Mouse (Mus musculus) CH12.LX (cell line): ENCODE data around the gene Spink2. TPM values are rescaled to one million over a fixed set of nuclear protein-coding genes. Genes with fewer than 3 reads are reported as not detected.
A peak's percentile ranks its signal among the peaks of the same experiment; 100 is the strongest.

Experiments
- DNase-seq: peaks from one replicate; pipeline ENCODE4 v3.0.0-alpha.2; 2013; ENCODE audit errors: extremely low read depth
- H3K27ac ChIP-seq: 2 replicates; pipeline ENCODE4 v1.5.1; 2012; ENCODE audit warnings: low read depth, mild to moderate bottlenecking, control low read depth, moderate library complexity; ENCODE audit not compliant: insufficient read depth
- H3K27me3 ChIP-seq: replicated peaks from 2 replicates; pipeline ENCODE3; 2012; ENCODE audit warnings: inconsistent platforms
- H3K36me3 ChIP-seq, 2 experiments: replicated peaks in 1 of 2; 2 replicates each; pipeline versions ENCODE3 to v1.6.1; 2012; ENCODE audit warnings: inconsistent platforms in 1 of 2, low read length in 1 of 2, mild to moderate bottlenecking in 1 of 2, mixed read lengths in 1 of 2, moderate library complexity in 1 of 2; ENCODE audit not compliant: control insufficient read depth in 1 of 2, insufficient read depth in 1 of 2
- H3K4me1 ChIP-seq, 2 experiments: 2 replicates each; pipeline ENCODE4 v1.6.1; 2012; ENCODE audit warnings: inconsistent platforms in 1 of 2, moderate library complexity in 1 of 2; ENCODE audit not compliant: insufficient read depth in 2 of 2, control insufficient read depth in 1 of 2
- H3K4me2 ChIP-seq: 2 replicates; pipeline ENCODE4 v1.6.1; 2012; ENCODE audit warnings: low read depth, mild to moderate bottlenecking, control low read depth; ENCODE audit not compliant: poor library complexity, insufficient read depth, severe bottlenecking
- H3K4me3 ChIP-seq, 3 experiments: fragments of 150-350 bp in 1 of 3; sonication (generic) in 1 of 3; replicated peaks in 1 of 3; 2 replicates each; pipeline versions ENCODE3 to v1.5.1; 2011 to 2012; ENCODE audit warnings: low read depth in 2 of 3, low read length in 2 of 3, mild to moderate bottlenecking in 2 of 3, moderate library complexity in 2 of 3, control low read depth in 1 of 3, improper control_type of control experiment in 1 of 3, inconsistent platforms in 1 of 3, mixed read lengths in 1 of 3; ENCODE audit not compliant: poor library complexity in 1 of 3
- H3K79me2 ChIP-seq: replicated peaks from 2 replicates; pipeline ENCODE4 v1.6.1; 2012; ENCODE audit warnings: mild to moderate bottlenecking, moderate library complexity; ENCODE audit not compliant: control insufficient read depth, poor library complexity, insufficient read depth, severe bottlenecking; ENCODE audit errors: extremely low read depth
- H3K9ac ChIP-seq: 2 replicates; pipeline ENCODE4 v1.6.1; 2012; ENCODE audit warnings: low read depth, mild to moderate bottlenecking, control low read depth, moderate library complexity; ENCODE audit not compliant: insufficient read depth
- H3K9me3 ChIP-seq: replicated peaks from 2 replicates; pipeline ENCODE3; 2012; ENCODE audit warnings: low read length, inconsistent platforms, mixed read lengths
- BHLHE40 ChIP-seq: IDR thresholded peaks from 2 replicates; pipeline ENCODE4 v1.6.1; 2011; ENCODE audit warnings: mild to moderate bottlenecking, low read depth, low read length, improper control_type of control experiment
- CHD1 ChIP-seq: IDR thresholded peaks from 2 replicates; pipeline ENCODE4 v1.6.1; 2012; ENCODE audit warnings: low read depth, low read length, improper control_type of control experiment, inconsistent platforms
- CTCF ChIP-seq, 2 experiments: IDR thresholded peaks in 1 of 2; conservative IDR thresholded peaks in 1 of 2; 2 replicates each; pipeline ENCODE4 v1.5.1; 2011 to 2012; ENCODE audit warnings: low read depth in 2 of 2, low read length in 2 of 2, improper control_type of control experiment in 1 of 2, inconsistent platforms in 1 of 2, mild to moderate bottlenecking in 1 of 2, moderate library complexity in 1 of 2
- E2F4 ChIP-seq: IDR thresholded peaks from 2 replicates; pipeline ENCODE4 v1.6.1; 2011; ENCODE audit warnings: low read depth, low read length, improper control_type of control experiment; ENCODE audit not compliant: insufficient replicate concordance
- EP300 ChIP-seq: IDR thresholded peaks from 2 replicates; pipeline ENCODE4 v1.6.1; 2011; ENCODE audit warnings: low read length, improper control_type of control experiment
- ETS1 ChIP-seq: conservative IDR thresholded peaks from 2 replicates; pipeline ENCODE4 v1.6.1; 2012; ENCODE audit warnings: low read depth, mild to moderate bottlenecking, inconsistent platforms, low read length, improper control_type of control experiment, moderate library complexity
- IRF4 ChIP-seq: IDR thresholded peaks from 2 replicates; pipeline ENCODE4 v1.6.1; 2014; ENCODE audit warnings: low read depth, mild to moderate bottlenecking, inconsistent platforms, low read length, improper control_type of control experiment
- JUN ChIP-seq: IDR thresholded peaks from 2 replicates; pipeline ENCODE4 v1.6.1; 2011; ENCODE audit warnings: low read depth, mild to moderate bottlenecking, low read length, improper control_type of control experiment, moderate library complexity; ENCODE audit not compliant: insufficient read depth
- JUND ChIP-seq: conservative IDR thresholded peaks from 2 replicates; pipeline ENCODE4 v1.6.1; 2011; ENCODE audit warnings: low read depth, low read length, improper control_type of control experiment
- MAFK ChIP-seq: IDR thresholded peaks from 2 replicates; pipeline ENCODE4 v1.6.1; 2011; ENCODE audit warnings: low read length, improper control_type of control experiment; ENCODE audit not compliant: insufficient replicate concordance
- MAX ChIP-seq: IDR thresholded peaks from 2 replicates; pipeline ENCODE4 v1.6.1; 2011; ENCODE audit warnings: low read length, improper control_type of control experiment
- MAZ ChIP-seq: IDR thresholded peaks from 2 replicates; pipeline ENCODE4 v1.6.1; 2012; ENCODE audit warnings: low read depth, mild to moderate bottlenecking, inconsistent platforms, low read length, improper control_type of control experiment, moderate library complexity
- MEF2A ChIP-seq: IDR thresholded peaks from 2 replicates; pipeline ENCODE4 v1.6.1; 2014; ENCODE audit warnings: low read depth, mild to moderate bottlenecking, inconsistent platforms, low read length, improper control_type of control experiment, borderline replicate concordance
- MXI1 ChIP-seq: IDR thresholded peaks from 2 replicates; pipeline ENCODE4 v1.6.1; 2011; ENCODE audit warnings: mild to moderate bottlenecking, low read depth, low read length, improper control_type of control experiment
- MYC ChIP-seq: IDR thresholded peaks from 2 replicates; pipeline ENCODE4 v1.6.1; 2011; ENCODE audit warnings: low read depth, mild to moderate bottlenecking, improper control_type of control experiment, low read length
- NELFE ChIP-seq: IDR thresholded peaks from 2 replicates; pipeline ENCODE4 v1.6.1; 2011; ENCODE audit warnings: low read depth, low read length, improper control_type of control experiment
- RAD21 ChIP-seq: IDR thresholded peaks from 2 replicates; pipeline ENCODE4 v1.6.1; 2011; ENCODE audit warnings: low read depth, mild to moderate bottlenecking, low read length, improper control_type of control experiment, moderate library complexity
- SIN3A ChIP-seq: IDR thresholded peaks from 2 replicates; pipeline ENCODE4 v1.6.1; 2012; ENCODE audit warnings: low read length, improper control_type of control experiment, inconsistent platforms
- SMC3 ChIP-seq: IDR thresholded peaks from 2 replicates; pipeline ENCODE4 v1.6.1; 2011; ENCODE audit warnings: low read depth, low read length, improper control_type of control experiment
- TCF12 ChIP-seq: IDR thresholded peaks from 2 replicates; pipeline ENCODE4 v1.6.1; 2014; ENCODE audit warnings: low read depth, mild to moderate bottlenecking, inconsistent platforms, low read length, improper control_type of control experiment
- ZC3H11A ChIP-seq: IDR thresholded peaks from 2 replicates; pipeline ENCODE4 v1.6.1; 2012; ENCODE audit warnings: low read depth, mild to moderate bottlenecking, inconsistent platforms, low read length, improper control_type of control experiment
- ZNF384 ChIP-seq: IDR thresholded peaks from 2 replicates; pipeline ENCODE4 v1.6.1; 2012; ENCODE audit warnings: low read depth, low read length, improper control_type of control experiment, inconsistent platforms
- dilution Hi-C: fragments of 300-500 bp; cut with MboI; formaldehyde crosslinking; loops from 2 replicates; pipeline ENCODE4 v1.14.3; 2020; ENCODE audit warnings: low sequenced_read_pairs; ENCODE audit not compliant: extremely low pct_unique_long_range_greater_than_20kb, extremely low pct_ligation_motif_present
- in situ Hi-C: fragments of 300-500 bp; cut with MboI; formaldehyde crosslinking; loops from 3 replicates; pipeline ENCODE4 v1.14.3; 2019; ENCODE audit warnings: low sequenced_read_pairs, low pct_ligation_motif_present, low pct_unique_long_range_greater_than_20kb, mixed read lengths
- polyA plus RNA-seq: library from polyadenylated mRNA; unstranded; fragments of >175 nt; gene quantifications from 2 replicates; pipeline ENCODE4 v1.2.1, GENCODE M21; 2012; ENCODE audit warnings: low read depth; ENCODE audit not compliant: insufficient read length
- total RNA-seq, 2 experiments: library from RNA; depleted of rRNA; stranded (reverse); fragments of 300-350 nt in 1 of 2; fragments of >200 nt in 1 of 2; gene quantifications; 2 replicates each; pipeline ENCODE4 v1.2.3; 2012 to 2014

The Spink2 gene
- total and polyA plus RNA-seq, 3 experiments, result 0.42 to 1.3 TPM; not detected in 1

DNA sequence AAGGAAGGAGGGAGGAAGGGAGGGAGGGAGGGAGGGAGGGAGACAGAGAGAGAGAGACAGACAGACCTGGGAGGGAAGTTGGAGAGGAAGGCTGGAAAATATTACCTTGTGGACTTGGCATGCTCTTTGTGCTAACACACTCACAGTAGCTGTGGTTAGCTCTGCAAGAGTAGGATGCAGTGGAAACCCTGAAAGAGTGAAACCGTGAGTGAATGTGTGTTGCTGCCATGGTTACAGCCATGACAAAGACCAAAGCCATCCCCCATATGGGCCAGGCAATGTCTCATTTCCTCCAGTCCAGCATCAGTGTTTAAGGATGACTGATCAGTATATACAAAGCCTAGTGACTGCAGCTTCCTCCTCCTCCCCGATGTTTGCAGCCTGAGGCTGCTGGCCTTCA lies 6.5 kb upstream of the Spink2 start:
- no peaks in the 10 kb centered on the region for H3K27me3 ChIP-seq
- H3K27ac ChIP-seq, result no peak overlapping the region
- no peak overlapping the region for H3K4me3 ChIP-seq
- peaks cover 8% of the 10 kb centered on the region for H3K9me3 ChIP-seq
- DNase-seq, result peak; percentile 84
- TF ChIP-seq JUND, result no peak; the same call in 1 of the 2 replicates
- TF ChIP-seq EP300, result peak; percentile 77; the same call in 1 of the 2 replicates
- peak; percentile 17; the same call in 1 of the 2 replicates for TF ChIP-seq MEF2A
- peak; percentile 18; the same call in 1 of the 2 replicates for TF ChIP-seq BHLHE40
- peak; percentile 41 for TF ChIP-seq TCF12
- TF ChIP-seq E2F4, result no peak
- TF ChIP-seq MXI1, result 0 out of 2 replicates have a peak, but pooled peaks have one; percentile 54
- 0 out of 2 replicates have a peak, but pooled peaks have one; percentile 13 for TF ChIP-seq JUN
- TF ChIP-seq ETS1, result peak; percentile 70
- no peak; the same call in 1 of the 2 replicates for TF ChIP-seq MYC
- TF ChIP-seq IRF4, result 0 out of 2 replicates have a peak, but pooled peaks have one; percentile 47
- peak overlapping the region; percentile 53; the same call in 1 of the 2 replicates for H3K9ac ChIP-seq
- H3K4me1 ChIP-seq, result peaks cover 4 to 5% of the 10 kb centered on the region in 2 experiments; a peak in 3 of 4 replicates
- H3K79me2 ChIP-seq, result no peaks in the 10 kb centered on the region
- in situ Hi-C loops, result no loop called here
- no peaks in the 10 kb centered on the region for H3K36me3 ChIP-seq
- peak overlapping the region; percentile 69 for H3K4me2 ChIP-seq
- dilution Hi-C loops, result no loop called here

DNA sequence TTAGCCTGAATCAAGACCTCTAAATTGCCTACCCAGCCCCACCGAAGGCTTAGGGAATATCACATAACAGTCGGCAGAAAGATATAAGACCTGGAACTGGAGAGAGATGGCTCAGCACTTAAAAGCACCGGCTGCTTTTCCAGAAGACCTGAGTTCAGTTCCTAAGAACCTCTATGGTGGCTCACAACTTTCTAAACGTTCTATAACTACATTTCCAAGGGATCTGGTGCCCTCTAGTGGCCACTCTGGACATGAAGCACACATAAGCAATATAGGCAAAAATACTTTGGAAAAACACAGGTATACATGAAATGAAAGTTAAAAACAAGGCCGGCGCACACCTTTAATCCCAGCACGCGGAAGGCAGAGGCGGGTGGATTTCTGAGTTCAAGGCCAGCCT lies 5.9 kb upstream of the Spink2 start:
- Histone ChIP-seq H3K4me2 (peak overlapping the region; percentile 69), H3K4me3 (peak overlapping the region; percentile 28 to 44 (median 38)), H3K36me3 (no peaks in the 10 kb centered on the region), H3K27me3 (no peaks in the 10 kb centered on the region), H3K79me2 (no peaks in the 10 kb centered on the region), H3K27ac (no peak overlapping the region), H3K9me3 (peaks cover 8% of the 10 kb centered on the region), H3K4me1 (peaks cover 4 to 5% of the 10 kb centered on the region in 2 experiments; a peak in 3 of 4 replicates), H3K9ac (peak overlapping the region; percentile 53; the same call in 1 of the 2 replicates)
- DNase-seq, result peak; percentile 91
- in situ Hi-C loops, result no loop called here
- dilution Hi-C loops, result no loop called here
- TF ChIP-seq CTCF (conservative IDR thresholded peaks at IDR 0.05 in 1 of 2, IDR thresholded peaks at IDR 0.05 in 1 of 2; ENCODE audit: low read depth in 2 of 2, low read length in 2 of 2) (peak; percentile 44 to 91; a peak in 3 of 4 replicates), NELFE (0 out of 2 replicates have a peak, but pooled peaks have one; percentile 31), CHD1 (no peak), MAZ (peak; percentile 66; the same call in 1 of the 2 replicates), MXI1 (peak; percentile 46; the same call in 1 of the 2 replicates), RAD21 (peak; percentile 95), MEF2A (no peak), ZNF384 (no peak), ZC3H11A (peak; percentile 52), SIN3A (peak; percentile 78), MAX (0 out of 2 replicates have a peak, but pooled peaks have one; percentile 18), EP300 (no peak), MAFK (peak; percentile 62; the same call in 1 of the 2 replicates), SMC3 (peak; percentile 89), IRF4 (peak; percentile 24; the same call in 1 of the 2 replicates), MYC (peak; percentile 37)
